Mouse (Mus musculus) limb, embryonic 15.5 days (tissue): ENCODE results near the gene Oard1. TPM values are rescaled to one million over a fixed set of nuclear protein-coding genes. Genes with fewer than 3 reads are reported as not detected.

Experiments used
- ATAC-seq: fragments of 200-750 bp; cut with Nextera tagmentation; 2 replicates; pipeline ENCODE4 v1.8.0; 2017; ENCODE audit warnings: low read depth, moderate TSS enrichment; ENCODE audit not compliant: insufficient number of reproducible peaks, low FRiP score, low TSS enrichment
- H3K27ac ChIP-seq: fragments of 300-500 bp; sonication (generic); 2 replicates; pipeline ENCODE4 v1.5.1; 2015; ENCODE audit warnings: moderate library complexity, mild to moderate bottlenecking, inconsistent platforms
- H3K27me3 ChIP-seq: fragments of 300-500 bp; sonication (generic); 2 replicates; pipeline ENCODE4 v1.6.1; 2015; ENCODE audit warnings: inconsistent platforms
- H3K36me3 ChIP-seq: fragments of 300-500 bp; sonication (generic); 2 replicates; pipeline ENCODE4 v1.6.1; 2015; ENCODE audit warnings: inconsistent platforms
- H3K4me1 ChIP-seq: fragments of 300-500 bp; sonication (generic); 2 replicates; pipeline ENCODE4 v1.6.1; 2015; ENCODE audit warnings: inconsistent platforms
- H3K4me2 ChIP-seq: fragments of 300-500 bp; sonication (generic); 2 replicates; pipeline ENCODE4 v1.6.1; 2015; ENCODE audit warnings: mild to moderate bottlenecking, inconsistent platforms
- H3K4me3 ChIP-seq: fragments of 300-500 bp; sonication (generic); 2 replicates; pipeline ENCODE4 v1.5.1; 2015; ENCODE audit warnings: mild to moderate bottlenecking, inconsistent platforms
- H3K9ac ChIP-seq: fragments of 300-500 bp; sonication (generic); 2 replicates; pipeline ENCODE4 v1.6.1; 2015; ENCODE audit warnings: inconsistent platforms
- H3K9me3 ChIP-seq: fragments of 300-500 bp; sonication (generic); 2 replicates; pipeline ENCODE4 v1.6.1; 2016; ENCODE audit warnings: inconsistent platforms
- WGBS: fragments of 180-500 bp; shearing (Covaris S2); methylation state at CpG from one replicate; pipeline ENCODE4 v1.1.7; 2015; 5-methylcytosine and 5-hydroxymethylcytosine counted together
- polyA plus RNA-seq: library from polyadenylated mRNA; unstranded; fragments of >200 nt; fragmentation: Nextera tagmentation; extraction: Ambion mirVana; gene quantifications from 2 replicates; pipeline ENCODE4 v1.2.1, GENCODE M21; 2015

The Oard1 gene
- 38.4 and 40.3 TPM in 2 replicates for polyA plus RNA-seq

GRCm38 (mm10) chr17:48409380-48410298, at the start of gene Oard1, which contains the start of gene Nfya:
Oard1 (plus strand) TSS chr17:48410014.
Nfya (minus strand) TSS chr17:48409906.
- H3K9ac ChIP-seq = peak within 1 kb of the TSS; percentile 99
- H3K4me1 ChIP-seq = peaks cover 23% of the 10 kb centered on the region
- H3K4me2 ChIP-seq = peak within 1 kb of the TSS; percentile 60
- H3K4me3 ChIP-seq = peak within 1 kb of the TSS; percentile 87
- peaks cover 17% of the 10 kb centered on the region for H3K36me3 ChIP-seq
- peak; percentile 98 for ATAC-seq
- under 1% methylated on average over 84 of the region's 84 CpGs for WGBS
- H3K27ac ChIP-seq = peak within 1 kb of the TSS; percentile 100
- no peaks in the 10 kb centered on the region for H3K27me3 ChIP-seq
- H3K9me3 ChIP-seq = no peaks in the 10 kb centered on the region

GRCm38 (mm10) chr17:48360462-48360861, 49.4 kb upstream of the Oard1 start:
- no peaks in the 10 kb centered on the region for H3K4me1 ChIP-seq
- WGBS = 85% methylated on average over 4 of the region's 4 CpGs
- H3K27ac ChIP-seq = no peak overlapping the region
- H3K36me3 ChIP-seq = no peaks in the 10 kb centered on the region
- H3K4me2 ChIP-seq = no peak overlapping the region
- H3K9ac ChIP-seq = no peak overlapping the region
- H3K9me3 ChIP-seq = no peaks in the 10 kb centered on the region
- ATAC-seq = no peak
- H3K27me3 ChIP-seq = no peaks in the 10 kb centered on the region
- no peak overlapping the region for H3K4me3 ChIP-seq

GRCm38 (mm10) chr17:48362346-48362745, 47.5 kb upstream of the Oard1 start:
- H3K9me3 ChIP-seq = no peaks in the 10 kb centered on the region
- H3K4me1 ChIP-seq = no peaks in the 10 kb centered on the region
- H3K4me2 ChIP-seq = no peak overlapping the region
- no peak overlapping the region for H3K4me3 ChIP-seq
- no peak overlapping the region for H3K27ac ChIP-seq
- H3K27me3 ChIP-seq = no peaks in the 10 kb centered on the region
- H3K9ac ChIP-seq = no peak overlapping the region
- H3K36me3 ChIP-seq = no peaks in the 10 kb centered on the region
- WGBS = 64% methylated on average over 3 of the region's 3 CpGs
- no peak for ATAC-seq

GRCm38 (mm10) chr17:48362966-48363365, 46.8 kb upstream of the Oard1 start:
- Histone ChIP-seq H3K27me3 (no peaks in the 10 kb centered on the region), H3K27ac (no peak overlapping the region), H3K4me3 (no peak overlapping the region), H3K4me1 (no peaks in the 10 kb centered on the region), H3K9ac (no peak overlapping the region), H3K4me2 (no peak overlapping the region), H3K9me3 (no peaks in the 10 kb centered on the region), H3K36me3 (no peaks in the 10 kb centered on the region)
- 65% methylated on average over 8 of the region's 8 CpGs for WGBS
- ATAC-seq = no peak

- WGBS = 51% methylated on average over 6 of the region's 6 CpGs
- Histone ChIP-seq H3K4me1 (no peaks in the 10 kb centered on the region), H3K27ac (no peak overlapping the region), H3K4me2 (no peak overlapping the region), H3K9ac (no peak overlapping the region), H3K36me3 (no peaks in the 10 kb centered on the region), H3K9me3 (no peaks in the 10 kb centered on the region), H3K4me3 (no peak overlapping the region), H3K27me3 (no peaks in the 10 kb centered on the region)
- ATAC-seq = no peak
Observed at GRCm38 (mm10) chr17:48363421-48363965, 46.3 kb upstream of the Oard1 start.

- 79% methylated on average over 9 of the region's 9 CpGs for WGBS
- no peak for ATAC-seq
- H3K27me3 ChIP-seq = no peaks in the 10 kb centered on the region
- no peak overlapping the region for H3K4me2 ChIP-seq
- no peak overlapping the region for H3K27ac ChIP-seq
- no peak overlapping the region for H3K4me3 ChIP-seq
- no peaks in the 10 kb centered on the region for H3K4me1 ChIP-seq
- no peaks in the 10 kb centered on the region for H3K9me3 ChIP-seq
- H3K36me3 ChIP-seq = no peaks in the 10 kb centered on the region
- no peak overlapping the region for H3K9ac ChIP-seq
Observed at GRCm38 (mm10) chr17:48365511-48366155, 44.2 kb upstream of the Oard1 start.

GRCm38 (mm10) chr17:48366806-48367205, 43.0 kb upstream of the Oard1 start:
- Histone ChIP-seq H3K27ac (no peak overlapping the region), H3K9me3 (no peaks in the 10 kb centered on the region), H3K4me1 (no peaks in the 10 kb centered on the region), H3K36me3 (no peaks in the 10 kb centered on the region), H3K4me3 (no peak overlapping the region), H3K9ac (no peak overlapping the region), H3K27me3 (no peaks in the 10 kb centered on the region), H3K4me2 (no peak overlapping the region)
- WGBS = 73% methylated on average over 5 of the region's 5 CpGs
- no peak for ATAC-seq

GRCm38 (mm10) chr17:48371621-48372020, 38.2 kb upstream of the Oard1 start:
- Histone ChIP-seq H3K4me3 (no peak overlapping the region), H3K36me3 (no peaks in the 10 kb centered on the region), H3K4me2 (no peak overlapping the region), H3K27ac (no peak overlapping the region), H3K9ac (no peak overlapping the region), H3K27me3 (no peaks in the 10 kb centered on the region), H3K9me3 (no peaks in the 10 kb centered on the region), H3K4me1 (no peaks in the 10 kb centered on the region)
- ATAC-seq = no peak

- no peak overlapping the region for H3K4me3 ChIP-seq
- no peaks in the 10 kb centered on the region for H3K27me3 ChIP-seq
- H3K9me3 ChIP-seq = no peaks in the 10 kb centered on the region
- H3K4me2 ChIP-seq = no peak overlapping the region
- no peaks in the 10 kb centered on the region for H3K36me3 ChIP-seq
- WGBS = 73% methylated on average over 8 of the region's 8 CpGs
- H3K9ac ChIP-seq = no peak overlapping the region
- ATAC-seq = no peak
- no peaks in the 10 kb centered on the region for H3K4me1 ChIP-seq
- no peak overlapping the region for H3K27ac ChIP-seq
Observed at GRCm38 (mm10) chr17:48372987-48373386, 36.8 kb upstream of the Oard1 start.

GRCm38 (mm10) chr17:48376102-48376501, 33.7 kb upstream of the Oard1 start:
- H3K9me3 ChIP-seq = no peaks in the 10 kb centered on the region
- no peaks in the 10 kb centered on the region for H3K36me3 ChIP-seq
- H3K4me1 ChIP-seq = no peaks in the 10 kb centered on the region
- no peaks in the 10 kb centered on the region for H3K27me3 ChIP-seq
- H3K9ac ChIP-seq = no peak overlapping the region
- no peak overlapping the region for H3K27ac ChIP-seq
- no peak overlapping the region for H3K4me3 ChIP-seq
- WGBS = 92% methylated on average over 1 of the region's 1 CpGs
- no peak for ATAC-seq
- no peak overlapping the region for H3K4me2 ChIP-seq

GRCm38 (mm10) chr17:48379050-48379449, 30.8 kb upstream of the Oard1 start:
- Histone ChIP-seq H3K9me3 (no peaks in the 10 kb centered on the region), H3K36me3 (no peaks in the 10 kb centered on the region), H3K4me1 (no peaks in the 10 kb centered on the region), H3K4me2 (no peak overlapping the region), H3K27me3 (no peaks in the 10 kb centered on the region), H3K27ac (no peak overlapping the region), H3K9ac (no peak overlapping the region), H3K4me3 (no peak overlapping the region)
- ATAC-seq = no peak
